Mouse (Mus musculus): Measurements from ENCODE around the gene Gltpd2.
"Not testable (repeated sequence)": the region's sequence is repeated elsewhere in the genome, so short reads cannot be mapped to it uniquely, and the experiment has no call there.

The Gltpd2 gene

DNA sequence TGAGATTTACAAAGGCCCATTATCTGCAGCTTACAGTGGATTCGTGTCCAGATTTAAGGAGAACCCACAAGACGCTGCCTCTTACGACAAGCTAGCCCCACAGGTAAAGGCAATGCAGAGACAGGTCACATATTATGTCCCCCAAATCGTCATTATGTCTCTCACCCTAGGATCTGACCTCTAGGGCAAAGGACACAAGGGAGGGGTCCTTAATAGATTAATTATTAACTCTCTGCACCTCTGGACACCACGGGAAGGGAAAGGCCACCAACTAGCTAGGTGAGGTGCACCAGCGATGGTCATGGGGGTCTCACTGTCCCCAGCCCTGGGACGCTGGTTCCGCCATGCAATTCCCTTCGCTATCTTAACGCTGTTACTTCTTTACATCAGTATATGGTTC is at the start of gene Gltpd2:
TSS of gene Gltpd2 (plus strand) at position 274 of the 400 bp plus-strand sequence.
- DNase-seq = no peak

DNA sequence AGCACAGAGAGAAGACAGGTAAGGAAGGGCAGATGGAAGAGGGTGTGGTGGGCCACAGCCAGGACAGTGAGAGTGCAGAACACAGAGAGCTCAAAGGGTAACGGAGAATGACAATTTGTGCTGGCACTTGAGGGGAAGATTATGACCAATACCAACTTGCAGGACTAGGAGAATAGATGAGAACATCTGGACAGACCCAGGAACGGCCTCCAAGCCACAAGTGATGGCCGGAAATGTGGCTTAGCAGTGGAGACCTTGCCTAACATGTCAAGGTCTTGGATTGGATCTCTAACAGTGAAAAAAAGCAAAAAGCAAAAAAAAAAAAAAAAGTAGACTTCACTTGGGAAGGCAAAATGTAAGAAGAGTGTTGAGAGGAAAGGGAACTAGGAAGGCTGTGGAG is 49.2 kb upstream of the Gltpd2 start:
- no peak for DNase-seq

DNA sequence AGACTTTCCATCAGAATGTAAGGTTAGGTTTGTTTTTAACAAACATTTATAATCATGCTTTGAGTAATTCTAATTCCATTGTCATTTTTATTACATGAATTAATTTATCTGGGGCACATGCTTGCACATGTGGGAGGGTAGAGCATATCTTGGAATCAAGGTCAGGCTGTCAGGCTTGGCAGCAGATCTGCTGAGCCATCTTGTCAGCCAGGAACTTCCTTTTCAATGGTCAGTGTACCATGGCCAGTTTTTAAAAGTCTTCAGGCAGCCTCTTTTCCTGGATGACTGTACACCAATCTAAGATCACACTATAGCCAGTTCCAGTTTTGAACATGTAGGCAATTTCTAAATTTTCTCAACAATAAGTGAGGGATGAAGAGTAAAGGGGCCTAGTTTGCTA is 46.3 kb upstream of the Gltpd2 start:
- no peak for DNase-seq

DNA sequence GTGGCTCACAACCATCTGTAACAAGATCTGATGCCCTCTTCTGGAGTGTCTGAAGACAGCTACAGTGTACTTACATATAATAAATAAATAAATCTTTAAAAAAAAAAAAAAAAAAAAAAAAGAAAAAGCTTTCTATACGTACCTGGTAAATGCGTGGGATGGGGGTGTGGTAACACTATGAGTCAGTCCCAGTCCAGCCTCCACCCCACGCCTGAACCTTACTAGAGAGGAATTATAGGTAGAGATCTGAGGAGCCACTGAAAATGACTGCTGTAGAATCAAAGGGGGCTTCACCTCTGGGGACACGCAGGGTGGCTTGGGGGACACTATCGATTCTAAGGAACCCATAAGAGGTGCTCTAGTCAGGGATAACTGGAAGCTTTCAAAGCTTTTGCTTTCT is 45.7 kb upstream of the Gltpd2 start:
- DNase-seq = not testable (repeated sequence)

DNA sequence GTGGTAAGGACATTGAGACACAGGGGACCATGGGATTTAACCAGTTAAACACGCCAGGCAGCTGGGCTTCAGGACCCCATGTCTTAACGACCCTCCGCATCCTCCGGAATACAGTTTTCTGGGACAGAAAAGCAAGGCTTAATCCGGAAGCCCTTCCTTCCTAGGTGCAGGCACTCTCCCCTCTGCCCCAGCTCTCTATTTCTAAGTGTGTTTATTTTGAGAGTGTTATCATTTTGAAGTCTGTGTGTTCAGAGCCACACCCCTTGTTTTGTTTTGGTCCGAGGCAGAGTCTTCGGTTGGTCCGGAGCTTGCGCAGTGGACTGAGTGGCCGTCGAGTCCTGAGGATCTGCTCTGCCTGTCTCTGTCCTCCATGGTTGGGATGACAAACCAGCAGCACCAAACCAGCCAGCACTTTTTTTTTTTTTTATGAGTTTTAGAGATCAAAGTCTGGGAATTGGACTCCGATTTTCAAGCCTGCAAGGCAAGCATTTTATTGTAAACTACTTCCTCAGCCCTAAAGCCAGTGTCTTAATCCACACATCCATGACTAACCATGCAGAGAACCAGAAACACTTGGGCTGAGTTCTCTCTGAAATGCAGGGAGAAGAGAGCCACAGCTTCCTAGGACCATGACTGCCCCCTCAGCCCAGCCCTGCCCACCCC is 44.0 kb upstream of the Gltpd2 start:
- DNase-seq = no peak

DNA sequence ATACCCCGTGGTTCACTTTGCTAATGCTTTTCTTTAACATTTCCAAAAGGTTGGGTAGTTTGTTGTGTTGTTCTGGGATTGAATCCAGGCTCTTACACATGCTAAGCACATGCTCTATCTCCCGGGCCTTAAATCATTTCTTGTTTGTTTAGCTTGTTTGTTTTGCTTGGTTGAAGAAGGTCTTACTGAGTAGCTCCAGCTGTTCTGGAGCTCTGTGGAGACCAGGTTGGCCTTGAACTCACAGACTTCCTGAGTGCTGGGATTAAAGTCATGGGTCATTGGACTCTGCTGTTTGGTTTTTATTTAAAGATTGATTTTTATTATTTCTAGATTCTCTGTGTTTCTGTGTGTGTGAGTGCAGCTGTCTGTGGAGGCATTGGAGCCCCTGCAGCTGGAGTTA is 33.5 kb upstream of the Gltpd2 start:
- no peak for DNase-seq

DNA sequence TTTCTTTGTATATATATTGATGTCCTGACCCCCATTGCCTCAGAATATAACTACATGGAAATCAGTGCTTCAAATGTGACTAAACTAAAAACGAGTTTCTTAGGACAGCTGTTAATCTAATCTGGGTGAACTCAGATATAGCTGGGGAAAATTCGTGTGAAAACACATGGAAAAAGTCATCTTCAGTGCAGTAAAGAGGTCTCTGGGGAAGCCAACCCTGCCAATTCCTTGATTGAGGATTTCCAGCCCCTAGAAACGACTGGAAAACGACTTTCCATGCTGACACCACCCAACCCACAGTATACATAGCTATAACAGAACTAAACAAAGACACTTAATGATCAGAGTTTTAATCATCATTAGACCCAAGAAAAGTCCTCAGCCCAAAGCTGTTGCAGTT is 31.2 kb upstream of the Gltpd2 start:
- no peak for DNase-seq

DNA sequence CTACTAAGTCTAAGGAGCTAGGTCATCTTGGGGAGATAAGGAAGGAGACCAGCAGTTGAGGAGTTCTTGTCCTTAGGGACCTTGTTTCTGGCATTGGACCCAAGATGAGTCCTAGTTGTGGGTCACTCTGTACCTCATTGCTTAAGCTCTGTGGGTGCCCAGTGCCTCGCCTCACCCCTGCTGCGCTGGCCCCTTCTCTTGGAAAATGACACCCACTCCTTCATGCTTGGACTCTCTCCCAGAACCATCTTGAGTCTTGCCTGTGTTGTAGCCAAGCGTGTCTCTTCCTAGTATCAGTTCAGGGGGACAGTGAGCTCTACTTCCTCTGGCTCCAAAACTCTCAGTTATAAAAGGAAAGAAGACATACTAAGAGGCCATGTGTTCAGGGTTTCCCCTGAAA is 29.9 kb upstream of the Gltpd2 start:
- DNase-seq = no peak

DNA sequence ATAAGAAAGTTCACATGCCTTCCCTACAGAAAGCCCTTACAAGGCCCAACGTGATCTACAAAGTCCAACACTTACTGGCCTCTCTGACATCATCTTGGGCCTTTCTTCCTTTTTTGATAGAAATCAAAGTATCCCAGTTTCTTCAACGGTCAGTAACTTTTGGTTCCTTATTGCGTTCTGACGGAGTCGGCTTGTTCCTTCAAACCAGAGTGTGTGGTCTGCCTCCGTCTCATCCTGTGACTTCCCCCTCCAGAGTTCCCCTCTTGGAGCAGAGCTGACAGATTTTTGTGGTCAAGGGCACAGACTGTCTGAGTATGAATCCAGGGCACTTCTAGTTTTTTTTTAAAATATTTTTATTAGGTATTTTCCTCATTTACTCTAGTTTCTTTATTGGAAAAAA is 29.3 kb upstream of the Gltpd2 start:
- no peak for DNase-seq

DNA sequence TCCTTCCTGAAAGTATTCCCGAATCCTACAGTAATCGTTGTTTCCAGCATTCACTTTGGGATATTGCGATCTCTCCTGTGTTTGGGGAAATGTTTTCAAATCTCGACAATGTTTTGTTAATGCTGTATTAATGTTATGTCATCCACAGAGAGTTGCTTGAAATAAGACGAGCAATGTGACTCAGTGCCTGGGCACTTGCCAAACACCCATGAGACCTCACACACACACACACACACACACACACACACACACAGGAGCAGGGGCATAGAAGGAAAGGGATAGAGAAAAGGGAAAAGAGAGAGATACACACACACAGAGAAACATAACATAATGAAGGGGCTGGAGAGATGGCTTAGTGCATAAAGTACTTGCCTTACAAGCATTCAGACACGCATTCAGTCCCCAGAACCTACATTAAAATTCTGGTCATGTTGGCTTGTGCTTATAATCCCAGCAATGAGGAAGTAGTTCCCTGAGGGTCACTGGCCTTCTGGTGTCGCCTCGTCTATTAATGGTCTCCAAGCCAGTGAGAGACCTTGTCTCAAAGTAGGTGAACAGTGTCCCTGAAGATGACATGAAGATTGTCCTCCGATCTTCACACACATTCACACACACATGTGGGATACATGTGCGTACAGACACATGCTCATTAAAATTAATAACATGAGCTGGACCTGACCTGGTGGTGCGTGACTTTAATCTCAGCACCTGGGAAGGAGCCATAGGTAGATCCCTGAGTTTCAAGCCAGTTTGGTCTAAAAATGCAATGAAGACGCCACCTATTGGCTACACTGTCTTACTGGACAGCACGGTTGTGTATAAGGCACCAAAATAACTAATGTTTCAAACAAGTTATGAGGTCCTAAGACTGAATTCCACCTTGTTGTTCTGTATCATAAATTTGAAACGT is 19.2 kb upstream of the Gltpd2 start:
- DNase-seq = no peak

DNA sequence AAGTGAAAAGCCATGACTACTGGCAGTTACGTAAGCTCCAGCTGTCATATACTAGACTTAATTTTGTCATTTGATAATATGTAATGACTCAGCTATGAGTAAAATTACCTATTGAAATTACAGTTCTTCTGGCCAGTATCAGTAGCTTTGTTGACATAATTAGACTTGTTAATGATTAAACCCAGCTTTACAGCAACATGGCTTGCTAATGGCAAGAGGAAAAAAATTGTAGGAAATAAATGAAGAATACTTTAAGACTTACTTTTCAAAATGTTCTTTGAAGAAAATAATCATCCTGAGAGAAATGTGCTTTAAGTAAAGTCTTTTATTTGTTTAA is 18.6 kb upstream of the Gltpd2 start:
- DNase-seq = no peak

DNA sequence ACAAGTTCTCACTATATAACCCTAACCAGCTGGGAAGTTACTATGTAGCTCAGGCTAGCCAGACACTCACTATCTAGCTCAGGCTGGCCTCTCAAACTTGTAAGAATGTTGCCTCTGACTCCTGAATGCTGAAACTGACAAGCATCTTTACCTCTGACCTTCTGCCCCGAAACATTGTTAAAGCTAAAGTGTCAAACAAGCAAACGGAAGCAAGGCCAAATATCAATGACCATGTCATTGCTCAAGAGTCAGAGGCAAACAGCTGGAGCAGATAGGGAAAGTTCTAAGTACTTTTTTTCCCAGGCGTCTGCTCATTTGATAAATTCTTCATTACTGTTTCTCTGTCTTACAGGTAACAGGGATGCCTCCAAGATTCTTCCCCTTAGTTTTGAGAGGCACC is 17.0 kb upstream of the Gltpd2 start:
- DNase-seq = no peak

DNA sequence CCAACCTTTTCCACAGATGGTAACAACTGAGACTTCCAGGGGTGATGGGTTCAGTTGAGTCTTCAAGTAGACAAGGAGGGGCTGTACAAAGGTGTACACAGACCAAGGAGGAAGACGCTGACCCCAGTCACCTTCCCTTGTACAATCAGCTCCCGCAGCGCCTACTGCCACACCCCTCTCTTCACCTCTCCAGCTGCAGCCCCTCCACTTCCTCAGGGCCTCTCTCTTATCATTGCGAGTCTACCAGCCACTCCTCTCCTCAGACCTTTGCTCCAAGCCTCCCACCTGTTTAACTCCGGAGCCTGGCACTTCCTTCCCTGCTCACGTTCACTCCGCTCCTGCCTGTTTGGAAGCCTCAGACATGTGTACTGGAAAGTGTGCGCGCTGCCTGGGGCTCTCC is 14.0 kb upstream of the Gltpd2 start, which contains the start of gene Tm4sf5:
TSS of gene Tm4sf5 (plus strand) at position 275 of the 400 bp plus-strand sequence.
- no peak for DNase-seq

DNA sequence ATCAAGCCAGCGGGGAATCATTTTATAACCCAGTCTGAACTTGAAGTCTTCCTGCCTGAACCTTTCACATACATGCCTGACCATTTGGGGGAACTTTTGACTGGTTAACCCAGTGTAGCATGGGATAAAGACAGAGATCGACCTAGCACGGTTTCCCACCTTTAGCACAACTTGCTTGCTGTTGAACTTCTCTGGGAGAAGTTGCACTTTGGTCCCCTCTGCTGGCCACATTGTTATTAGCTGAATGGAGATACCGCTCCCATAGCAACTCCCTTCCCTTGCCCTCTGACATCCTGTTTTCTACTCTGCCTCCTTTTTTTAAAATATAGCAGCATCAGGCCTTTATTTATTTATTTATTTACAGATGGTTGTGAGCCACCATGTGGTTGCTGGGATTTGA is 12.6 kb upstream of the Gltpd2 start:
- peak; percentile 58 for DNase-seq

DNA sequence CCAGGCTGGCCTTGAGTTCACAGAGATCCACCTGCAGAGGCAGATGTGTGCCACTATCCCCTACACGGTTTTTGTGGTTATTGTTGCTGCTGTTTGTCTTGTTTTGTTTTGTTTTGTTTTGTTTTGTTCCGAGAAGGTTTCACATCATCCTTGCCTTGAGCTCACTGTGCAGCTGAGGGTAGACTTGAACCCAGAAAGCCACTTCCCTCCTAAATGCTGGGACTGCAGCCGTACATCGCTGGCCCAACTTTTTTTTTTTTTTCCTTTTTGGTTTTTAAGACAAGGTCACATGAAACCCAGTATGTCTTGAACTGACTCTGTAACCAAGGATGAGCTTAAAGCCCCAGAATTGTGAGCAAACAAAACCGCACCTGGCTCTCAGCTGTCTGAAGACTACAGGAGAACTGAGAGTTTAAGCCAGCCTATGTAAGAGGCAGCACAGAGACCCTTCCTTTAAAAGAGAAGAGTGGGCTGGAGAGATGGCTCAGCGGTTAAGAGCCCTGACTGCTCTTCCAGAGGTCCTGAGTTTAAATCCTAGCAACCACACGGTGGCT is 12.0 kb upstream of the Gltpd2 start:
- no peak for DNase-seq

DNA sequence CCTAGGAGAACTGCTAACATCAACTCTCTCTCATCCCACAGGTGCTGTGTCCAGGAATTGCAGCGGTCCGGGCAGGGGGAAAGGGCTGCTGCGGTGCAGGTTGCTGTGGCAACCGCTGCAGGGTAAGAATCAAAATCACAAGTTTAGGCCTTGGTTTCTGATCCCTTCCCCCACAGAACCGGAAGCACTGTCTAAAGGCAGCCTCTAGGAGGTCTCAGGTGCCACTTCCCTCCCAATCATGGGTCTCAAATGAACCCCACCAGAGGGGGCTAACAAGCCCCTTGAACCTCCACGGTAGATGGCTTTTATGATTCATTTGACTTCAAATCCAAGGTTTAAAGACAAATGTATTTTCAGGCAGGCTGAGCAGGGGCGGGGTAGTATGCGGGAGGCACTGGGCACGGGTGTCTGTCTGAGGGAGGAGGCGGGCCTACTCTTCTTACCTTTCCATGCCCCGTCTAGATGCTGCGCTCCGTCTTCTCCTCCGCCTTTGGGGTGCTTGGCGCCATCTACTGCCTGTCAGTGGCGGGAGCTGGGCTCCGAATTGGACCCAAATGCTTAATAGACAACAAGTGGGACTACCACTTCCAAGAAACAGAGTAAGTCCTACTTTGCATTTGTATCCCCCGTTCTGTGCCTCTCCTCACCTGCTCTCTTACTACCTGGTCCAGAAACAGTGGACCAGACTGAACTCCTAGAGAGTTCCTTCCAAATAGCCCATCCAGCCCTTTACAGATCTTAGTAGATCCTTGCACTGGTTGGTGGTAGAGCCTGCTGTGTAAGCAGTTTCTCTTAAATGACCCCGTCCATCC is 9.0 kb upstream of the Gltpd2 start:
- DNase-seq = peak; percentile 52

DNA sequence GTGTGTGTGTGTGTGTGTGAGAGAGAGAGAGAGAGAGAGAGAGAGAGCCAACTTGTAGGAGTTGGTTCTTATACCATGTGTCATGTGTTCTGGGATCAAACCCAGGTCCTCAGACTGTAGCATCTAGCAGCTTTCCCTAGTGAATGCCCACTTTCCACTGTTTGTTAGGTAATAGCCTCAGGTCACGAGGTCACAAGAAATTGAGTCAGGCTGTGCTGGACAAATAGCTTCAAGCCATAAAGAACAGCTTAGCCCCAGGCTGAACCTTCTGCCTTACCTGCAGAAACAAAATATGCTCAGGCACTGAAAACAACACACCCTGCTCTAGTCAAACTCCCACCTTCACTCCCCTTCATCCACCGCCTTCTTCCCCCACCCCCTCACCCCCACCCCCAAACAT is 7.8 kb upstream of the Gltpd2 start:
- DNase-seq = no peak

DNA sequence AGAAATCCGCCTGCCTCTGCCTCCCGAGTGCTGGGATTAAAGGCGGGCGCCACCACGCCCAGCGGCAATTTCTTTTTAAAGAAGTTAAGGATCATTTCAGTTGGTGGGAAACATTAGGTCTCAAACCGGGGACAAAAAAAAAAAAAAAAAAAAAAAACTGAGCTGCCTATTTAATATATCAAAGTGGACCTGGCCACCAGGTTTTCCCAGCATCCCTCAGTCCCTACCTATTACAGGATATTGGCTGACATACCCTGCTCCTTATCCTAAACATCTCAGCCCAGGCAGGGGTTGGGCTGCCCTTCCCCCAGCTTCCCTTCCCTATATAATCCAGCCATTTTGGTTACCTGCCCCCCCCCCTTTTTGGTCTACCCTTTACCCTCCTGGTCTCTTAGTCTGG is 7.2 kb upstream of the Gltpd2 start:
- no peak for DNase-seq

DNA sequence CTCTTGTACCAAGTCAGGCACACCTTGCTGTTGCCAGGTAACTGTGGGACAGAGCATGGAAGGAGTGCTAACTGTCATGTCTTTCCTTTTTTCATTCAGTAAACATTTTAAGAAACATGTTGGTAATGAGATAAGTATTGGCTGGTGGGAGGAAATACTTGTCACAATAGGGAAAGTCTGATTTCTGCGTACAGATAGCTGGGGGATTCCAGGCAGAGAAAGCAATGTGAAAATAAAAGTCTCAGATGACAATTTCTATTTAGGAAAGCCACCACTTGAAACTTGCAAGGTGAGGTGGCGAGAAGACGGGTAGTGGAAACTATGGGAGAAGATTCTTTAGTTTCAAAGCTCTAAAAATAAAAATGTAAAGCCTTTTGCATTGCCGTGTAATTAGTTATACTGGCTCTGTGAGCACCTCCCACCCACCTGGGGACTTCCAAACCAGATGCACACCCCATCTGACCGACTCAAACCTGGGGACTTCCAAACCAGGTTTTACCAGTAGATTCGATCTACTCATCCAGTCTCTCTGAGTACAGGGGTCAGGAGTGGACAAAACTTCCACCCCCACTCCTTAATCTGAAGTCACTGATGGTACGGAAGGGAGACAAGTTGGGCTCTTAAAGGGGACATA is 6.2 kb upstream of the Gltpd2 start:
- DNase-seq = no peak

DNA sequence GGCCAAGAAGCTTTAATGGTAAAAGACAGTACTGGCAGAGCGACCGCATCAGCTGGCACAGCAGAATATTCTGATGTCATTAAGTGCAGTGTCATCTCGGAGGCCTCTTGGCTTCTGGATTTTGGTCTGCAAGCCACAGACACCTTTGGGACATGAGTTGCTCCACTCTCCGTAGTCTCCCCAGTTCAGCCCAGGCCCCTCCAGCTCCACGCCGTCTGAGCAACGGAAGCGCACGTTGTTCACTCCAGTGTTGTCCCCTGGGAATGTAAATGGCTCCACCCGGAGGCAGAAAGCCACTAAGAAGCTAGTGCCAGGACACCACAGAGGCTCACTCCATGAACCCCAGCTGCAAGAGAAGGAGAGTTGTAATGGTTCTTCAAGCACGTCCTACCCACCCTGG is 5.5 kb upstream of the Gltpd2 start:
- no peak for DNase-seq

DNA sequence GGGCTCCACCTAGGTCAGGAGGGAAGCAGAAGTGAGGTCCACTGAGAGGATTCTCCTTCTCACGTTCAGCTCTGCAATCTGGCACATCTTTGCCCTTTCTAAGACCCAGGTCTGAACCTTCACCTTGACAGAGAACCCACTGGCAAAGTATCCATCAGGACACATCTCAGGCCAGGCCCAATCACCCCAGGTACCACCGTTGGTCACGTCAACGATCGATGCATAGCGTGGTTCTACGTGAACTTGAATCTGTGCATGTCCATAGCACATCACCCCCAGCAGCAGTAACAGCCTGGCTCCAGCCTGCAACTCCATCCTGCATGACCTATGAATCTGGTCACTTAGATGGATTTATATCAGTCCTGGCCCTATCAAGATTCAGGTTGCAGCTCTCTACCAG is 4.7 kb upstream of the Gltpd2 start, which contains the start of gene Vmo1:
TSS of gene Vmo1 (minus strand) at position 329 of the 400 bp plus-strand sequence.
- no peak for DNase-seq

DNA sequence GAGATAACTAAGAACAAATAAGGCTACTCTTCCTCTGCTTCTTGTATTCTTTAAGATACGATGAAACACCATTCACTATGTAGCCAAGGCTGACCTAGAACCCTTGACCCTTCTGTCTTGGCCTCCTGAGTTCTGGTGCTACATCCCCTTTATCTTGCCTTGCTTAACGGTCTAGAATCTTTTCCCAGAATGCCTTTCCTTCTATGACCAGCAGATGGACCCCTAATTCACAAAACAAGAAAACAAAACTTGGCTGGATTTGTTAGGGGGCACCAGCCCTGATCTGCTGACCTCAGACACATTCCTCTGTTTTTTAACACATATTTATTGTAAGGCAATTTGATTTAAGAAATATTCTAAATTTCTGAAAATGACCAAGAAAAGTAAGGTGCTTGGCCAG is 2.6 kb upstream of the Gltpd2 start:
- DNase-seq = no peak

DNA sequence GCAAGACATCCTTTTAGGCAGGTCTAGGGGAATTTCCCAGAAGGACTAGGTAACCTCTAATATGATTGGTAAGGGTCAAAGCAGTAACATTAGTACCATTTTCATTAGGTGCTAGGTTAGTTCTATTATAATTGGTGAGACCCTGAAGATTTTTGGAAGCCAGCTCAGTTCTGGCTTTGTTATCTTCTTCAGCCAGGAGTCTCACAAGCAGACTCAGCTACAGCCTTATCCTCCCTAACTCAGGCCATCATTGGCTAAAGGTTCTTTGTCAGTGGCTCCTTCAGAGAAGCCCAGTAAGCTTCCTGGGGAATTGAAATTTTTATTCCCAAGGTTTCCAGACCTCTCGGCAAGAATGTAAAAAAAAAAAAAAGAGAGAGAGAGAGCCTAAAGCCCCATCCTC is 560 bp upstream of the Gltpd2 start:
- DNase-seq = no peak
